Mouse (Mus musculus): Measurements from ENCODE around the gene Lamc3. TPM values are rescaled to one million over a fixed set of nuclear protein-coding genes. Genes with fewer than 3 reads are reported as not detected.

Gene Lamc3
- polyA plus RNA-seq, 1 experiment from 2014 or later: 0.48 TPM

DNA sequence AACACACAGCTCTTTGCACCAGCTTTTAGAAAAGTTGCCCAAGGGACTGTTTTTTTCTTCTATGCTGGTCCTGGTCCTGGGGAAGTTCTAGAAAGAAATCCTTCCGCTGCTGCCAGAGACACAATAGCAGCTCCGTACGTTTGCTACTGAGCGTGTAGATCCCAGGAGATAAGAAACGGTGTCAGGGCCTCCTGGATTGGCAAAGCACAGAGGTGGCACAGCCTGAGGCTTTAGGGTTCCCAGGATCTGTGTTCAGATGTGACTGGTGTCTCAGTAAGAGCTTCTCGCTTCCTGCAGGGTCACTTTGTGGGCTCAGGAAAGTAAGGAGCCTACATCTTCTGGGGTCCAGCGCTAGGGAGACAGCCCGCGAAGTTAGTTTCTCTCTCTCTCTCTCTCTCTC lies 63.9 kb downstream of the Lamc3 start:
- no peak for ATAC-seq (replicated peaks; ENCODE audit: low FRiP score)
- no peaks in the 10 kb centered on the region for H3K36me3 ChIP-seq (ENCODE audit: control insufficient read depth, insufficient read depth, low read length)
- 29% methylated on average over 9 of the region's 9 CpGs for WGBS
- H3K4me3 ChIP-seq (ENCODE audit: low read depth, low read length): peak overlapping the region; percentile 62
- H3K9ac ChIP-seq (ENCODE audit: low read depth, low read length): peak overlapping the region; percentile 56; the same call in 1 of the 2 replicates
- no peak for DNase-seq (ENCODE audit: low spot score)
- H3K4me2 ChIP-seq: peak overlapping the region; percentile 88
- no peaks in the 10 kb centered on the region; the same call in 1 of the 2 replicates for H3K4me1 ChIP-seq (replicated peaks; ENCODE audit: control insufficient read depth, insufficient read depth, low read length)
- no peaks in the 10 kb centered on the region for H3K9me3 ChIP-seq (ENCODE audit: control insufficient read depth, low read length)
- peaks cover 36% of the 10 kb centered on the region for H3K27me3 ChIP-seq (replicated peaks; ENCODE audit: control insufficient read depth, insufficient read depth, low read length)
- H3K27ac ChIP-seq (ENCODE audit: low read depth, low read length): no peak overlapping the region

DNA sequence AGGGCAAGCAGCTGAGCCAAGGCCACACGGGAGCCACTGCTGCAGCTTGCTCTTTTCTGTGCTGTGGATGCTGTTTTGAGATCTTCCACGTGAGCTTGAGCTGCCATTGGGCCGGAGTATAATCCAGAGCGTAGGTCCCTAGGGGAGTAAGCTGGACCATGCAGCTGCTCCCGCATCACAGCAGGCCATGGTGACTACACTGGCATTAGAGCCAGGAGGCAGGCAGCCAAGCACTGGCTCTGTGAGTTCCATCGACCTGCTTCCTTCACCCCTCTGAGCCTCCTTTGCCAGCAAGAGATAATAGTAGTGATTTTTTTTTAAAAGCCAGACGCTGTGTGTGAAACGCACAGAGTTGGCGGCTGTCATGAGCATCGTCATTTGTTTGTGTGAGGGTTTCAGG lies 65.1 kb downstream of the Lamc3 start:
- no peaks in the 10 kb centered on the region; the same call in 1 of the 2 replicates for H3K4me1 ChIP-seq (replicated peaks; ENCODE audit: control insufficient read depth, insufficient read depth, low read length)
- H3K4me2 ChIP-seq: no peak overlapping the region
- DNase-seq (ENCODE audit: low spot score) (no peak), ATAC-seq (replicated peaks; ENCODE audit: low FRiP score) (no peak)
- 86% methylated on average over 10 of the region's 10 CpGs for WGBS
- H3K9me3 ChIP-seq (ENCODE audit: control insufficient read depth, low read length): no peaks in the 10 kb centered on the region
- no peak overlapping the region for H3K9ac ChIP-seq (ENCODE audit: low read depth, low read length)
- H3K27me3 ChIP-seq (replicated peaks; ENCODE audit: control insufficient read depth, insufficient read depth, low read length): peaks cover 36% of the 10 kb centered on the region
- H3K27ac ChIP-seq (ENCODE audit: low read depth, low read length): no peak overlapping the region
- no peaks in the 10 kb centered on the region for H3K36me3 ChIP-seq (ENCODE audit: control insufficient read depth, insufficient read depth, low read length)
- H3K4me3 ChIP-seq (ENCODE audit: low read depth, low read length): no peak overlapping the region

DNA sequence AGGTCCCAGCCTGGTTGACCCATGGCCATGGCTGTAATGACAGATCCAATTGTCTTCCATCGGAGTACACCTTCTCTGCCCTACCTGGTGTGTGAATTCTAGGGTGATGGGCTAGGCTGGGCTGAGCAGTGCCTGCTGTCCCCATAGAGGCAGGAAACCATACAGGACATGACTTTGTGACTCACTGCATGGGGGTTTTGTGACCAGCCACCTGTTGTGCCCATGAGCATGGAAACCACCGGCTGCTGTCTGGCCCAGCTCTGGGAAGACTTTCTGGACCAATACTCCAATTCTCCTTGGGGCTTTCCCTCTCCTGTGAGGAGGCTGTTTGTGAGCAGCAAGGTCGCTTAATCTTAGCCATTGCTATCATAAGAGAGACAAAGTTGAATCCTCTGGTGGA lies 65.6 kb downstream of the Lamc3 start:
- Histone ChIP-seq H3K27me3 (replicated peaks; ENCODE audit: control insufficient read depth, insufficient read depth, low read length) (peaks cover 36% of the 10 kb centered on the region), H3K4me1 (replicated peaks; ENCODE audit: control insufficient read depth, insufficient read depth, low read length) (no peaks in the 10 kb centered on the region; the same call in 1 of the 2 replicates), H3K4me3 (ENCODE audit: low read depth, low read length) (no peak overlapping the region), H3K27ac (ENCODE audit: low read depth, low read length) (no peak overlapping the region), H3K36me3 (ENCODE audit: control insufficient read depth, insufficient read depth, low read length) (no peaks in the 10 kb centered on the region), H3K9me3 (ENCODE audit: control insufficient read depth, low read length) (no peaks in the 10 kb centered on the region), H3K4me2 (no peak overlapping the region), H3K9ac (ENCODE audit: low read depth, low read length) (no peak overlapping the region)
- no peak for DNase-seq (ENCODE audit: low spot score)
- no peak for ATAC-seq (replicated peaks; ENCODE audit: low FRiP score)
- 75% methylated on average over 3 of the region's 3 CpGs for WGBS

DNA sequence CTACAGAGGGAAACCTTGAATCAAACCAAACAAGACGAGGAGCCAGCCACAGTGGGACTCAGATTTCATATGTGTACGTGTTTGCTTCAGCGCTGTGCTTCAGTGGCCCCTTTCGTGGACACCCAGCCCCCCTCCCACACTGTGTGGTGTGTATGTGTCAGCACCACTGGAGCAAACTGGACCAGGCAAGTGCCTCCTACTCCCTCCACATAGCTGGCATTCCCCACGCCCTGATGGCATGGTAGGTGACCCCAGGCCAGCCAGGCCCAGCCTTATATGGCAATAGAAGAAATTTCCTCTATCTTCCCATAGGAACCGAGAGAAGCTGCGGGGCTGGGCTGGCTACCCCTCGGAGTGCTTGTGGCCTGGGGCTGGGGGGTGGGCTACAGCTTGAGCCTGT lies 66.6 kb downstream of the Lamc3 start:
- DNase-seq (ENCODE audit: low spot score) (no peak), ATAC-seq (replicated peaks; ENCODE audit: low FRiP score) (no peak)
- Histone ChIP-seq H3K36me3 (ENCODE audit: control insufficient read depth, insufficient read depth, low read length) (no peaks in the 10 kb centered on the region), H3K27ac (ENCODE audit: low read depth, low read length) (no peak overlapping the region), H3K9me3 (ENCODE audit: control insufficient read depth, low read length) (no peaks in the 10 kb centered on the region), H3K4me2 (no peak overlapping the region), H3K9ac (ENCODE audit: low read depth, low read length) (no peak overlapping the region), H3K27me3 (replicated peaks; ENCODE audit: control insufficient read depth, insufficient read depth, low read length) (peaks cover 35% of the 10 kb centered on the region), H3K4me1 (replicated peaks; ENCODE audit: control insufficient read depth, insufficient read depth, low read length) (no peaks in the 10 kb centered on the region; the same call in 1 of the 2 replicates), H3K4me3 (ENCODE audit: low read depth, low read length) (no peak overlapping the region)
- WGBS: 63% methylated on average over 8 of the region's 8 CpGs

DNA sequence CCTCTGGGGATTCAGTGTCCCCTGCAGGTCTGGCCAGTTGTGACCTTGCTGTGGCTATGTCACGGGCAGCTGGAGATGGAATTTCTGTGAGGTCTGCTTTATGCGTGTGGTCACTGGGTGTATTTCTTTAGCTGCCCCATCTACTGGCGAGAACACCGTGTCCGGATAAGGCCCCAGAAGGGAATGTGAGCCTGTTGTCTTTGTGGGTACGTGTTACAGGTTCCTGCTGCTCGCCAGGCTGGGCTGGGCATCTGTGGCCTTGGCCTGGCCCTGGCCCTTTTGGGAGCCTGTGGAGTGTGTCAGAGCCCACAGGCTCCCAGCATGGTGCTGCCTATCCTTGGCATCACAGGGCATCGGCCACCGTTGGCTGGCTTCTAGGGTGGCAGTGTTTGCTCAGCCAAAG lies 67.7 kb downstream of the Lamc3 start:
- H3K4me1 ChIP-seq (replicated peaks; ENCODE audit: control insufficient read depth, insufficient read depth, low read length): no peaks in the 10 kb centered on the region; the same call in 1 of the 2 replicates
- H3K27me3 ChIP-seq (replicated peaks; ENCODE audit: control insufficient read depth, insufficient read depth, low read length): peaks cover 24% of the 10 kb centered on the region
- no peak for ATAC-seq (replicated peaks; ENCODE audit: low FRiP score)
- WGBS: 83% methylated on average over 9 of the region's 9 CpGs
- H3K27ac ChIP-seq (ENCODE audit: low read depth, low read length): no peak overlapping the region
- H3K9me3 ChIP-seq (ENCODE audit: control insufficient read depth, low read length): no peaks in the 10 kb centered on the region
- DNase-seq (ENCODE audit: low spot score): no peak
- no peak overlapping the region for H3K4me3 ChIP-seq (ENCODE audit: low read depth, low read length)
- no peak overlapping the region for H3K9ac ChIP-seq (ENCODE audit: low read depth, low read length)
- no peak overlapping the region for H3K4me2 ChIP-seq
- no peaks in the 10 kb centered on the region for H3K36me3 ChIP-seq (ENCODE audit: control insufficient read depth, insufficient read depth, low read length)

DNA sequence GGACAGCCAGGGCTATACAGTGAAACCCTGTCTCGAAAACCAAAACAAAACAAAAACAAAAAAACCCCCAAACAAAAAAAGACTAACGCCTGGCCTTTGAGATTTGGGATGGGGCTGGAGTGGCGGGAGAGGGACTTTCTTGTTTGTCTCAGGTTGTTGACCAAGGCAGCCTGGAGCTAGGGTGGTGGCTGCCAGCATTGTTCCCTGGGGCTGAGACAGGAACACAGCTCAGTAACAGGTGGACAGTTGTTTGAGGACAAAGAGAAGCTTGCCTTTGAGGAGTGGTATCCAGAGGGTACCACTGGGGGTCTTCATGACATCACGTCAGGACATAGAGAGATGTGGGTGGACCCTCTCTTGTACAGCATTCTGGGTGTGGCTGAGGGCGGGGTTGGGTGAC lies 68.6 kb downstream of the Lamc3 start:
- Histone ChIP-seq H3K9me3 (ENCODE audit: control insufficient read depth, low read length) (no peaks in the 10 kb centered on the region), H3K4me1 (replicated peaks; ENCODE audit: control insufficient read depth, insufficient read depth, low read length) (no peaks in the 10 kb centered on the region), H3K4me2 (no peak overlapping the region), H3K27me3 (replicated peaks; ENCODE audit: control insufficient read depth, insufficient read depth, low read length) (peaks cover 15% of the 10 kb centered on the region), H3K27ac (ENCODE audit: low read depth, low read length) (no peak overlapping the region), H3K9ac (ENCODE audit: low read depth, low read length) (no peak overlapping the region), H3K4me3 (ENCODE audit: low read depth, low read length) (no peak overlapping the region), H3K36me3 (ENCODE audit: control insufficient read depth, insufficient read depth, low read length) (no peaks in the 10 kb centered on the region)
- no peak for DNase-seq (ENCODE audit: low spot score)
- ATAC-seq (replicated peaks; ENCODE audit: low FRiP score): no peak
- 72% methylated on average over 5 of the region's 5 CpGs for WGBS

DNA sequence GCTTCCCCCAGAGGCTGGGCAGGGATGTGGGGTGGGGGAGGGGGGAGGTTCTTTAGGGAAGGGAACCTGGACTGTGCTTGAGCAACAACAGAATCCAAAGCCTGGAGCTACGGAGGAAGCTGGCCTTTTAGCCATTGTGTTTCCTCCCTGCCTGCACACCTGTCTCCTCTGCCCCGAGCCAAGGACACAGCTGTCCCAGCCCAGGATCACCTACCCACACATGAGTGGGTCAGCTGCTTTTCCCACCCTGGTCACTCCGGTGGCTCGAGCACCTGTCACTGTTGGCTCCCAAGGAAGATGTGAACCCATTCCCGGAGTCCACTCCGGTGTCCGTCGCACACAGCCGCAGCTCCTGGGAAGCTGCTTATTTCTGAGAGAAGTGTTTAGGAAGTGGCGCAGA lies 70.1 kb downstream of the Lamc3 start:
- Histone ChIP-seq H3K9me3 (ENCODE audit: control insufficient read depth, low read length) (no peaks in the 10 kb centered on the region), H3K4me2 (no peak overlapping the region), H3K27ac (ENCODE audit: low read depth, low read length) (no peak overlapping the region), H3K4me3 (ENCODE audit: low read depth, low read length) (no peak overlapping the region), H3K9ac (ENCODE audit: low read depth, low read length) (no peak overlapping the region), H3K36me3 (ENCODE audit: control insufficient read depth, insufficient read depth, low read length) (no peaks in the 10 kb centered on the region), H3K27me3 (replicated peaks; ENCODE audit: control insufficient read depth, insufficient read depth, low read length) (peaks cover 1% of the 10 kb centered on the region), H3K4me1 (replicated peaks; ENCODE audit: control insufficient read depth, insufficient read depth, low read length) (no peaks in the 10 kb centered on the region)
- 84% methylated on average over 10 of the region's 10 CpGs for WGBS
- DNase-seq (ENCODE audit: low spot score) (no peak), ATAC-seq (replicated peaks; ENCODE audit: low FRiP score) (no peak)

DNA sequence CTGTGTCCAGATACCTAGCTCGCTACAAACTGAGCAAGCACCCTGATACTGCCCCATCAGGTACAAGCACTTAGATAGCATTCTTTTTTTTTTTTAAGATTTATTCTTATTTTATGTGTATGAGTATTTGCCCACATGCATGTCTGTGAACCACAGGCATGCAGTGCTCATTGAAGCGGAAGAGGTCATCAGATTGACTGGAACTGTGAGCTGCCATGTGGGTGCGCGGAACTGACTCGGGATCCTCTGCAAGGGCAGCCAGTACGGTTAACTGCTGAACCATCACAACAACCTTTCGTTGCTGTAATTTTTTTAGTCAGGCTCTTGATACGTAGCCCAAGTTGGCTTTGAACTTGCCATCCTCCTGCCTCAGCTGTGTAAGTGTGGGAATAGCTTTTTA lies 73.9 kb downstream of the Lamc3 start:
- no peak overlapping the region for H3K4me3 ChIP-seq (ENCODE audit: low read depth, low read length)
- no peak for ATAC-seq (replicated peaks; ENCODE audit: low FRiP score)
- no peak overlapping the region for H3K4me2 ChIP-seq
- no peak overlapping the region for H3K9ac ChIP-seq (ENCODE audit: low read depth, low read length)
- H3K9me3 ChIP-seq (ENCODE audit: control insufficient read depth, low read length): no peaks in the 10 kb centered on the region
- H3K27me3 ChIP-seq (replicated peaks; ENCODE audit: control insufficient read depth, insufficient read depth, low read length): no peaks in the 10 kb centered on the region
- WGBS: 95% methylated on average over 8 of the region's 8 CpGs
- H3K36me3 ChIP-seq (ENCODE audit: control insufficient read depth, insufficient read depth, low read length): no peaks in the 10 kb centered on the region
- DNase-seq (ENCODE audit: low spot score): no peak
- H3K4me1 ChIP-seq (replicated peaks; ENCODE audit: control insufficient read depth, insufficient read depth, low read length): no peaks in the 10 kb centered on the region
- H3K27ac ChIP-seq (ENCODE audit: low read depth, low read length): no peak overlapping the region

DNA sequence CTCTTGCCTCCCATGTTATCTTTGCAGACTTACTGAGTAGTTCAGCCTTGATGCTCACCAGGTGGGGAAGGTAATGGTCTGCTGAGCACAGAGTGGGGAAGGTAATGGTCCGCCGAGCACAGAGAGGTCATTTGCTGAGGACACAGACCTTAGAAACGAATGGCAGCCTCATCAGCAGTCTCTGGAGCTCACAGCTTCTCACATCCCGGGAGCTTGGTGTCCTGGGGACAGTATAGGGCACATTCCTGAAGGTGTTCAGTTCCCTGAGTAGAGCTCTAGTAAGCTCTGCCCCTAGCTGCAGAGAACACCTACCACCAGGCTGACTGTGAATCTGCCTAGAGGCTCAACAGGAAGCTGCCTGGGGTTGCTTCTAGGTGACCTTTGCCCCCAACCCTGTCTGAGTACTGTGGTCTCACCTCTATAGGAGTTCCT lies 74.7 kb downstream of the Lamc3 start:
- Histone ChIP-seq H3K27me3 (replicated peaks; ENCODE audit: control insufficient read depth, insufficient read depth, low read length) (no peaks in the 10 kb centered on the region), H3K27ac (ENCODE audit: low read depth, low read length) (no peak overlapping the region), H3K4me1 (replicated peaks; ENCODE audit: control insufficient read depth, insufficient read depth, low read length) (no peaks in the 10 kb centered on the region), H3K9ac (ENCODE audit: low read depth, low read length) (no peak overlapping the region), H3K9me3 (ENCODE audit: control insufficient read depth, low read length) (no peaks in the 10 kb centered on the region), H3K36me3 (ENCODE audit: control insufficient read depth, insufficient read depth, low read length) (no peaks in the 10 kb centered on the region), H3K4me3 (ENCODE audit: low read depth, low read length) (no peak overlapping the region), H3K4me2 (no peak overlapping the region)
- WGBS: 66% methylated on average over 4 of the region's 4 CpGs
- DNase-seq (ENCODE audit: low spot score): no peak
- ATAC-seq (replicated peaks; ENCODE audit: low FRiP score): no peak
